Mouse (Mus musculus) adrenal gland, adult 18-20 months (tissue): ENCODE data around the gene P2rx7. TPM values are rescaled to one million over a fixed set of nuclear protein-coding genes. Genes with fewer than 3 reads are reported as not detected.

Experiments
- DNase-seq, 2 experiments: peaks; one replicate each; pipeline ENCODE4 v3.0.0; 2021 to 2022; ENCODE audit warnings: low spot score in 2 of 2
- microRNA-seq, 2 experiments: library from miRNA; unstranded; fragments of <30 nt; microRNA quantifications; one replicate each; pipeline ENCODE4 v1.2.0; 2021; ENCODE audit warnings: borderline number of aligned reads in 2 of 2
- total RNA-seq, 2 experiments: library from RNA; stranded (reverse); gene quantifications; 1 replicate in 1 of 2; 2 replicates in 1 of 2; pipeline ENCODE4 v1.2.3; 2021

Gene P2rx7
- total RNA-seq, 2 experiments from 2014 or later = 1.6 to 4.0 TPM

DNA sequence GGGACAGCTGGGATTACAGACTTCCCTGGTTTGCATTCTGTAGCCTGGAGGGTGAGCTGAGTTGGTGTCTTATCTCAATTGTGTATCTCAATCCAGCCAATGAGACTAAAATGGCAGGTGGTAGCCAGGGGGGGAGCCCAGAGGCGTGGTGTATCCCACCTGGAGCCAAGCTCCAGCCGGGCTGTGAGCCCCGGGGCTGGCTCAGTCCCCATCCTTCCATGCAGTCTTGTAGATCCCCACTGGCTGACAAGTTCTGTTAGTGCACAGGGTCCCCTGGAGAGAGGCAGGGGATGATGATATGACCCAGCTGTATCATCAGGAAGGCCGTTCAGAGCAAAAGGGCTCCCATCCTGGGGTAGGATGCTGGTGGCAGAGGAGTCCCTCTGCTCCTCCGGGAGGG is 82.9 kb downstream of the P2rx7 start:
- no peak for DNase-seq

DNA sequence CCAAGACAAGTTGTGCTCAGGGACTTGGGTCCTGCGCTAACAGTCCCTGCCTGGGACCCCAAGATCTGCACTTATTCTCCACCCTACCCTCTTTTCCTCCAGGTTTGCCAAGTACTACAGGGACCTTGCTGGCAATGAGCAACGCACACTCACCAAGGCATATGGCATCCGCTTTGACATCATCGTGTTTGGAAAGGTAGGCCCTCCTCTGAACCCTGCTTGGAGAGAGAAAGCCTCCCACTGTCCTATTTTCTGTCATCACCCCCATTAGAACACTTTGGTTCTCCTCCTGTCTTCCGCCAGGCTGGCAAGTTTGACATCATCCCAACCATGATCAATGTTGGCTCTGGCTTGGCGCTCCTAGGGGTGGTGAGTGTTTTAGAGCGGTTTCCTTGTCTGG is 83.4 kb downstream of the P2rx7 start:
- DNase-seq = no peak

DNA sequence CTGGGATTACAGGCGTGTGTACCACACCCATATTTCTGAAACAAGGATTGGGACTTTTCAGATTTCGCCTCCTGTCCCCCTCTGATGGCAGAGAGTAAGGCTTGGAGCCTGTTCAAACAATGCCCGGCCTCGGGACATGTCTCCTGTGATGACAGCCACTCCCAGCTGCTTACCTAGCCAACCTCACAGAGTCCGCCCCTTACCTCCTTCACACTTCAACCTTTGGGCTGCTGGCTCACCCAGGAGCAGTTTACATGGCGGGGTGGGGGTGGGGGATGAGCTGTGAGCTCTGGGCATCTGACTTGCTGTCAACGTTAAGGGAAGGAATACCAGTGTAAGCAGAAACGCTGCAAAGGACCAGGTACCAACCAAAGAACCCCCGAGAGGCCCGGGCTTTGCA is 87.1 kb downstream of the P2rx7 start:
- DNase-seq = no peak

DNA sequence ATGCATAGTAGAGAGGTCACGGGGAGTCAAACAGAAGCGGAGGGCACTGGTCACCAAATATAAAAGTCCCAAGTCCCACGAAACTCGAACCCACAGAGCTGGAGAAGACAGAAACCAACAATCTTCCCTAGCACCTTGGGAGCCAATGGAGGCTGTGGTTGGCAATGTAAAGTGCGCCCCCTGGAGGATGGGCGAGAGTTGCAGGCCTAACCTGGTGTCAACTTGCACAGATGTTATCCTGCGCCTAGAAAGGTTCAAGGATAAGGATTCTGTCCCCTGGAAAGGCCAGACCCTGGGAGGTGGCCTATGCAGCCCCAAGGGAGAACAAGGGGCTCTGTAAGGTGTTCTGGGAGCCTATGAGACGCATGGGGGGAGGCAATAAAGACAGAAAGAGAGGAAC is 87.6 kb downstream of the P2rx7 start:
- peak; percentile 64 to 79 for DNase-seq

DNA sequence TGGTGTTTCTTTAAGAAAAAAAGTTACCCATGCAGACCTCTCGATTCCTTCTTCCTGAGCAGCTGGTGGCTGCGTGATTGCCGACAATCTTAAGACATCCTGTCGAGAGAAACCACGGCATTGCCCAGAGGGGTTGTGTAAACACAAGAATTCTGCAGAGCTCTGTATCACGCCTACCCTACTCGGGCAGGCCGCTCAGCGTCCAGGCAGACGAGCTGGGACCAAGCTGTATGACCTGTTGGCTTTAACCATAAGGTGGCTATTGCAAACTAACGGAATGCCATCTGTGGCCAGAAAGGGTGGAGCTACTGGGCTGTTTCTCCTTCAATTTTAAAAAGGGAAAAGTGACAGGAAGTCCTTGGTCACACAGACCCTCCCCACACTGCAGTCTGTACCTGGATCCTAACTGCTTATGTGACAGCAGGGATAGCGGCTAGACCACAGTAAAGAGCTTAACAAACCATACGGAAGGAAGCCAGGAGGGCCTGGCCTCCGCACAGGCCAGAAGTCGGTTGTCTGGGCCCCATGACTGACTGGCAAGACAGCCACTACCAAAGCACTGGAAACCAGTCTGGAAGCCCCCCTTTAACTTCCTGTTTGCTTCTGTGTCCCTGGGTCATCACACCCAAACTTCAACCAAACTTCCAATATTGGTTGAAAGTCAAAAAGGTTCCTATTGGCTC is 88.4 kb downstream of the P2rx7 start:
- DNase-seq = no peak

DNA sequence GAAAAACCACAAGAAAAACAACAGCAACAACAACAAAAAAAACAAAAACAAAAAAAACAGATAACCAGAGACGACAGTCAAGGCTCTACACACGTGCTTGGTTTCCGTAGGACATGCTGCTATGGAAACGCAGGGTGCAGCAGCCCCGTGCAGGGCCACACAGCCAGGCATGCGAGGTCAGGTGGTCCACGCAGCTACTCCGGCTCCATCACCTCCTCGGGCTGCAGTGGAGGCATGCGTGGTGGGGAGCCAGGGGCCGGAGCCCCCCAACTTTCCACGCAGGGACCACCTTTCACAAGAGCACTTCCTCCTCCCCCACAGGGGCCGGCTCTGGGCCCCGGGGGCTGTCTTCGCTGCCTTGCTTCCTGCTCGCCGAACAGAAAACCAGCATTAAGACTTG is 90.2 kb downstream of the P2rx7 start:
- no peak for DNase-seq

DNA sequence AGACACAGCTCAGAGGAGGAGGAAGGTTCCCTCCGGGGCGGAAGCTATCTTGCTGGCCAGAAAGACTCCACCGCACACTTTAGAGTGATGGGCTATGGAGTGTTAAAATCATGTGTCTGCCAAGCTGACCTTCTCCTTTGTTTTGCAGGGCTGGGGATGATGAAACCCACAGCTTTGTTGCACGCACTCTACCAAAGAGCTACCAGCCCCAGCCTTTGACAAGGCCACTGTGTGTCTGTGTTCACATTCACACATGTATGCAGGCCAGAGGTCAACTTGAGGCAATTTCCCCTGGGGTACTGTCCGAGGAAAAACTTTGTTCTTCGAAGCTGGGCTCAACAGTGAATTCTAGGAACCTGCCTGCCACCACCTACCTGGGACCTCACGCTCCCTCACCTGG is 92.1 kb downstream of the P2rx7 start:
- no peak for DNase-seq

DNA sequence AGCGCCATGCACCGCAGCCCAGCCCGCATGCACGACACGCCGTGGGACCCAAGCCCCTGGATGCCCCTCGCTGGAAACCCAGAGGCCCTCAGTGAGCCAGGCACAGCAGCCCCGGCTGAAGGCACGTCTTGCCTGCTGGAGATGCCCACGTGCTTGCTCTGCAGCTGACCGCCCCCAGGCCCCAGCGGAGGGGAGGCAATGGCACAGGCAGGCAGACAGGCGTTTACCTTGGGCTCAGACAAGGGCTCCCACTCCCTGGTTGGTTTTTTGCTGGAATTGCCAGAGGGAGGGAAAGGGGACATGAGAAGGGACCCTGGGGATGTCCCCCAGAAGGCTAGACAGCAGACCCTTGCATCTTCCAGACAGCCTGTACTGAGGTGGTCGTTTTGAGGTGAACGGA is 93.0 kb downstream of the P2rx7 start:
- DNase-seq = no peak

Small RNAs within 50 kb of the gene (microRNA-seq; reads per million reads assigned to microRNA genes)
- gene Mir8115 = 0 to 0.47 reads per million in 2 experiments

Other genes with a start within 250 kb of the P2rx7 start
- 10 to 100 TPM; 42.2 to 51.8 TPM for gene Anapc7, start 222.2 kb upstream of the P2rx7 start, total RNA-seq
- gene Atp2a2, start 141.7 kb upstream of the P2rx7 start, total RNA-seq = 100 to 1,000 TPM; 198 to 199 TPM
- gene Ift81, start 29.4 kb upstream of the P2rx7 start, total RNA-seq = 10 to 100 TPM; 10.9 to 18.3 TPM
- gene P2rx4, start 63.6 kb downstream of the P2rx7 start, total RNA-seq = 10 to 100 TPM; 36.2 to 41.3 TPM
- 10 to 100 TPM; 26.7 to 36.4 TPM for gene Camkk2, start 135.5 kb downstream of the P2rx7 start, total RNA-seq
- gene Anapc5, start 177.4 kb downstream of the P2rx7 start, total RNA-seq = 100 to 1,000 TPM; 148 to 156 TPM
- gene Rnf34, start 206.1 kb downstream of the P2rx7 start, total RNA-seq = 10 to 100 TPM; 15.9 to 26.0 TPM